Mouse (Mus musculus) megakaryocyte, embryonic 14.5 days (primary cell): Measurements from ENCODE around the gene Kifc5b.

Source experiments
- FLI1 ChIP-seq: IDR thresholded peaks from 2 replicates; pipeline ENCODE4 v1.6.1; 2012; ENCODE audit warnings: low read length, inconsistent platforms, mixed read lengths
- GATA1 ChIP-seq: IDR thresholded peaks from 3 replicates; pipeline ENCODE4 v1.6.1; 2012; ENCODE audit warnings: mixed read lengths, low read length, inconsistent platforms, borderline replicate concordance

- no peak for TF ChIP-seq FLI1
- TF ChIP-seq GATA1, result no peak
These were observed 22.5 kb upstream of the Kifc5b start for GRCm38 (mm10) chr17:26894342-26894741.
